Mouse (Mus musculus) heart, adult 2 months (tissue): ENCODE data around the gene Olfr1444.

Experiments
- CTCF ChIP-seq: fragments of 200-600 bp; IDR thresholded peaks from 2 replicates; pipeline ENCODE4 v1.8.1; 2022; ENCODE audit warnings: antibody characterized with exemption, mild to moderate bottlenecking, moderate library complexity
- EP300 ChIP-seq: fragments of 200-500 bp; IDR thresholded peaks from 2 replicates; pipeline ENCODE4 v1.6.1; 2011; ENCODE audit warnings: low read depth, low read length, control low read depth; ENCODE audit not compliant: insufficient read depth
- POLR2A ChIP-seq: fragments of 200-500 bp; IDR thresholded peaks from 2 replicates; pipeline ENCODE4 v1.6.1; 2011; ENCODE audit warnings: mild to moderate bottlenecking, low read depth, low read length, control low read depth; ENCODE audit not compliant: insufficient read depth

DNA sequence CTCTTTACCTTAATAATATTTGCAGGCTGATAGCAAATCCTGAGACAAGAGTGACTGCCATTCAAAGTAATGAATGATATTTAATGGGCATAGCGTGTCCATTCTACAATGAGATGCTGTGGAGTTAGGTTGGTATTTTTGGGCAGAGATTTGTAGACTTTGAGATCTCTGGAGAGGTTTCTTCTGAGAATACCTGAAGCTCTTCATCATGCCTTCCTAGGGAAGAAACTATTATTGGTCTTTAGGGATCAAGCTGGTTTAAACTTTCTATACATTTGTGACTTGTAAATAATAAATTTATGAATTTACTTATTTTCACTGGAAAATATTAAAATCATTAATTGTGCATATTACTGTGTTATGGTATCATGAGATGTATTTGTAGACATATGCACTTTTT lies 36.3 kb downstream of the Olfr1444 start, which contains the start of gene Olfr1446:
- TF ChIP-seq POLR2A (no peak), CTCF (no peak), EP300 (no peak)
